Mouse (Mus musculus) embryonic facial prominence, embryonic 15.5 days (tissue): Measurements from ENCODE around the gene Htr1f. TPM values are rescaled to one million over a fixed set of nuclear protein-coding genes. Genes with fewer than 3 reads are reported as not detected.

Experiments
- ATAC-seq: fragments of 200-750 bp; cut with Nextera tagmentation; 2 replicates; pipeline ENCODE4 v1.8.0; 2017; ENCODE audit warnings: low read depth, moderate TSS enrichment; ENCODE audit not compliant: insufficient number of reproducible peaks, low FRiP score, low TSS enrichment
- H3K27ac ChIP-seq: fragments of 300-500 bp; sonication (generic); replicated peaks from 2 replicates; pipeline ENCODE4 v1.5.1; 2015; ENCODE audit warnings: mild to moderate bottlenecking, inconsistent platforms
- H3K27me3 ChIP-seq: fragments of 300-500 bp; sonication (generic); 2 replicates; pipeline ENCODE4 v1.6.1; 2015; ENCODE audit warnings: inconsistent platforms
- H3K36me3 ChIP-seq: fragments of 300-500 bp; sonication (generic); 2 replicates; pipeline ENCODE4 v1.6.1; 2015; ENCODE audit warnings: mild to moderate bottlenecking, inconsistent platforms
- H3K4me1 ChIP-seq: fragments of 300-500 bp; sonication (generic); 2 replicates; pipeline ENCODE4 v1.6.1; 2015; ENCODE audit warnings: inconsistent platforms
- H3K4me2 ChIP-seq: fragments of 300-500 bp; sonication (generic); replicated peaks from 2 replicates; pipeline ENCODE4 v1.6.1; 2015; ENCODE audit warnings: mild to moderate bottlenecking, inconsistent platforms
- H3K4me3 ChIP-seq: fragments of 300-500 bp; sonication (generic); replicated peaks from 2 replicates; pipeline ENCODE4 v1.5.1; 2015; ENCODE audit warnings: mild to moderate bottlenecking, inconsistent platforms
- H3K9ac ChIP-seq: fragments of 300-500 bp; sonication (generic); 2 replicates; pipeline ENCODE4 v1.6.1; 2015; ENCODE audit warnings: inconsistent platforms
- H3K9me3 ChIP-seq: fragments of 300-500 bp; sonication (generic); replicated peaks from 2 replicates; pipeline ENCODE4 v1.6.1; 2016; ENCODE audit warnings: inconsistent platforms
- WGBS: fragments of 180-500 bp; shearing (Covaris S2); methylation state at CpG from one replicate; pipeline ENCODE4 v1.1.7; 2015; 5-methylcytosine and 5-hydroxymethylcytosine counted together
- polyA plus RNA-seq: library from polyadenylated mRNA; unstranded; fragments of >200 nt; fragmentation: Nextera tagmentation; extraction: Ambion mirVana; gene quantifications from 2 replicates; pipeline ENCODE4 v1.2.1, GENCODE M21; 2015

The Htr1f gene
- polyA plus RNA-seq, 1 experiment from 2014 or later: 0.36 TPM

DNA sequence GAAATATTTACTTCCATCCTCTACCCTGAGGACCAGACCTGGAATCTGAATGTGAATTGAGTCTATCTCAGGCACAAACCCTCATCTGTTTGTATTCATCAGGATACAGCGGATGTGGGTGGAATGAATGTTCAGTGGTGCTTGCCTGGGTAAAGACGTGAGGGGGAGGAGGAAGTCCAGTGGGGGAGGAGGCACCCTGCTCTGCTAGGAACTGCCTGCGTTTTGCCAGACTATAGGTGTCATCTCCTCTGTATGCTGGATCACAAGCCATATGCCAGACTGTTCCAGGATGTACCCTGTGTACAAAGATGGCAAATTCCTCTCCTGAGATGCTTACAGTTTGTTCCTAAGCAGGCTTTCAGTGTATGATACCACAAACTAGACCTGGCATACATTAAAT, 83.3 kb downstream of the Htr1f start:
- no peak overlapping the region for H3K27ac ChIP-seq
- no peaks in the 10 kb centered on the region for H3K4me1 ChIP-seq
- no peak overlapping the region for H3K4me2 ChIP-seq
- H3K4me3 ChIP-seq: no peak overlapping the region
- WGBS: 59% methylated on average over 3 of the region's 3 CpGs
- H3K9me3 ChIP-seq: no peaks in the 10 kb centered on the region
- H3K36me3 ChIP-seq: no peaks in the 10 kb centered on the region
- no peak for ATAC-seq
- H3K9ac ChIP-seq: no peak overlapping the region
- H3K27me3 ChIP-seq: no peaks in the 10 kb centered on the region

DNA sequence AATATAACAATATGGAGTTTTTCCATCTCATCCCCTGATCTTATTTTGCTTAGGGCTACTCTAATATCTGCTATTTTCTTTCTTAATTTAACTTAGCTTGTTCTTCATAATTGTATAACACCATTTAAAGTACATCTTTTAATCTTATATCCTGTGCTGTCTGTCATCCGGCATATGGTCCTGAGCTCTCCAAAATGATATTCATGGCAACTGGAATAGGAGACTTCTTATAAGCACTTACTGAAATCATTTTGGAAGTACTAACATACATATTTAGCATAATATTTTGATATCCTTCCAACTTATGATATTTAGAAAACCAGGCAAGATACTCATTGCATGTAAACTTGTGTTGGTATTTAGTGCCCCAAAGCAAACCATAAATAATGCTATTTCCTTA, 86.9 kb downstream of the Htr1f start:
- Histone ChIP-seq H3K27me3 (no peaks in the 10 kb centered on the region), H3K36me3 (no peaks in the 10 kb centered on the region), H3K9me3 (no peaks in the 10 kb centered on the region), H3K4me1 (no peaks in the 10 kb centered on the region), H3K4me3 (no peak overlapping the region), H3K9ac (no peak overlapping the region), H3K4me2 (no peak overlapping the region), H3K27ac (no peak overlapping the region)
- WGBS: 67% methylated on average over 1 of the region's 1 CpGs
- no peak for ATAC-seq

DNA sequence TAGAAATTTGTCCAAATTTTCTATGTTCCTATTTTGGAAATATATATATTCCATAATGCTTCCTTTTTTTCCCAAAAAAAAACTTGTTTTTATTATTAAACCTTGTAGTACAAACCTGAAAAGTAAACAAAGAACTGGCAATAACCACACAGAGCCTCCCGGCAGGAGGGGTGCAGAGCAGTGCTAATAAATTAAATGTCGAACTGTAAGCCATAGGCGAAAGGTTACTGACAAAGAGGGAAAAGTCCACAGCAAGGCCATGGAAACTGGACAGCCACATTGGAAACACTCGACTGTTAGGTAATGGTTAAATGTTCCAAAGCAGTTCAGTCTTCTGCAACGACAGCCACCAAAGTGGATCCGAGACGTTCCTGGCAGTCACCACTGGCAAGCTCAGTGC, 87.5 kb downstream of the Htr1f start:
- no peak overlapping the region for H3K4me2 ChIP-seq
- no peak for ATAC-seq
- 38% methylated on average over 7 of the region's 7 CpGs for whole genome bisulfite sequencing

DNA sequence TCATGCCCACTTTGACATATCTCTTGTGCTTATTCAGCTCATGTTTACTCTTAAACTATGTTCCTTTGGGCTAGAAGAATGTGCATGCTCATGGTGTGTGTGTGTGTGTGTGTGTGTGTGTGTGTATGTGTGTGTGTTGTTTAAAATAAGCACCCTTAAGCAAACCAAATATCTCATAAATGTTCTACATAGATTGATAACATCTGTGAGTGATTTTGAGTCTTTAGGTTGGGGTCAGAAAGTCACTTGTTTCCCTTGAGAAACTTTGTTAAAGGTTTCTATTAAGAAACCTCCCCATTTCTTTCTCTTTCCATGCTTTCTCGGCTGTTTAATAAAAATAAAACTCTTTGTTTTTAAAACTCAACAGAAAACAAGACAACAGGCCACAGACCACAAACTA, 88.1 kb downstream of the Htr1f start:
- WGBS: 23% methylated on average over 1 of the region's 1 CpGs
- Histone ChIP-seq H3K27ac (no peak overlapping the region), H3K9ac (no peak overlapping the region), H3K4me2 (no peak overlapping the region), H3K9me3 (no peaks in the 10 kb centered on the region), H3K4me1 (no peaks in the 10 kb centered on the region), H3K4me3 (no peak overlapping the region), H3K27me3 (no peaks in the 10 kb centered on the region), H3K36me3 (no peaks in the 10 kb centered on the region)
- ATAC-seq: no peak

More for the DNA sequence above, 87.5 kb downstream of the Htr1f start:
- H3K4me3 ChIP-seq: no peak overlapping the region
- no peak overlapping the region for H3K9ac ChIP-seq
- H3K36me3 ChIP-seq: no peaks in the 10 kb centered on the region
- H3K27ac ChIP-seq: no peak overlapping the region
- no peaks in the 10 kb centered on the region for H3K4me1 ChIP-seq
- no peaks in the 10 kb centered on the region for H3K27me3 ChIP-seq
- H3K9me3 ChIP-seq: no peaks in the 10 kb centered on the region

DNA sequence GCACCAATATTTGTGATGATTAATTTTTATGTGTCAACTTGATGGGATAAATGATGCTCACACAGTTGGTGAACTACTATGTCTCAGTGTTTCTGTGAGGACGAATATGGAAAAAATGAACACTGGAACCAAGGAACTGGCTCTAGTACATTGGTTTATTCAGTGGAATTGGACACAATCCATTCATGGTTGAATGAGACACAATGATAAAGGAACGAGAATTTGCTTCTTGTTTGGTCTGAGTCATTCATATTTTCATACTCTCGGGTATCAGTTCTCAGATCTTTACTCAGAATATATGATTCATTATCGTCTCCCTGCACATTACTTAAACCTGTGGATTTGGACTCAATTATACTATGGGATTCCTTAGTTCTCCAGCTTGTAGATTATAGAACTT, 90.4 kb downstream of the Htr1f start:
- H3K4me2 ChIP-seq: no peak overlapping the region
- H3K9me3 ChIP-seq: no peaks in the 10 kb centered on the region
- no peaks in the 10 kb centered on the region for H3K4me1 ChIP-seq
- no peak overlapping the region for H3K4me3 ChIP-seq
- no peak for ATAC-seq
- no peaks in the 10 kb centered on the region for H3K27me3 ChIP-seq
- no peak overlapping the region for H3K9ac ChIP-seq
- no peak overlapping the region for H3K27ac ChIP-seq
- H3K36me3 ChIP-seq: no peaks in the 10 kb centered on the region
- 64% methylated on average over 4 of the region's 4 CpGs for WGBS

DNA sequence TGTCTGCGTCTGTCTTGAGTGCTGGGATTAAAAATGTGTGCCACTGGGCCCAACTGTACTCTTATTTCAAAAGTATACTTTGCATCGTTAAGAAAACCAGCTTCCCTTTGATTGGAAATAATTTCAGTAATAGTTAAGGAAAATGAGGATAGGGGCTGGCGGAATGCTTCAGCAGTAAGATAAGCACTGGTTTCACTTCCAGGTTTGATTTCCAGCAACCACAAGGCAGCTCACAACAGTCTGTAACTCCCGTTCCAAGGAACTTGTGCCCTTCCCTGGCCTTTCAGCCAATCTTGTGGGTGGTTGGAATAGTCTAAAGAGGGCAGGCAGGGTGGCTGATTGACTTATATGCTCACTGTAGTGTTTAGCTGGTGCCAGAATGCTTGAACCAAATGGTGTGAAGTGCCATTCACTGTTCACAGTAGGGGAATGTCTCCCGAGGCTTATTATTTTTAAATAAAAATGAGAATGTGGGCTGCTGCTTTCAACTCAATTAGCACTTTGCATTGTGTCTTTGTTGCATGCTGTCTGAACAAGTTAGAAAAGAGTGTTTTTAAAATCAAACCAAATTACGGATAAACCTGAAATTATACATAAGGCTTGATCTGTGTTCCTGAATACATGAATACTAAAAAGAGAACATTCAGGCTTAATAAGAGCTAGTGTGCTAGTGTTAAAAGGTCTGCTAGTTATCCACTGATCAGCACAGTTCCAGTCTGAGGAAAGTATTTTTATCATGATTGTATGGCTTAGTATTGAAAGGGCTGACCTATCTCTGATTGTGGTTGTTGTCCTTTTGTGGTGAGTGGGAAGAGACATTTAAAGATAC, 103.4 kb downstream of the Htr1f start:
- ATAC-seq: no peak
- H3K4me3 ChIP-seq: no peak overlapping the region
- no peak overlapping the region for H3K9ac ChIP-seq
- no peak overlapping the region for H3K27ac ChIP-seq
- no peaks in the 10 kb centered on the region for H3K36me3 ChIP-seq
- 64% methylated on average over 6 of the region's 6 CpGs for WGBS
- H3K4me2 ChIP-seq: no peak overlapping the region
- no peaks in the 10 kb centered on the region for H3K4me1 ChIP-seq
- H3K27me3 ChIP-seq: no peaks in the 10 kb centered on the region
- H3K9me3 ChIP-seq: no peaks in the 10 kb centered on the region

DNA sequence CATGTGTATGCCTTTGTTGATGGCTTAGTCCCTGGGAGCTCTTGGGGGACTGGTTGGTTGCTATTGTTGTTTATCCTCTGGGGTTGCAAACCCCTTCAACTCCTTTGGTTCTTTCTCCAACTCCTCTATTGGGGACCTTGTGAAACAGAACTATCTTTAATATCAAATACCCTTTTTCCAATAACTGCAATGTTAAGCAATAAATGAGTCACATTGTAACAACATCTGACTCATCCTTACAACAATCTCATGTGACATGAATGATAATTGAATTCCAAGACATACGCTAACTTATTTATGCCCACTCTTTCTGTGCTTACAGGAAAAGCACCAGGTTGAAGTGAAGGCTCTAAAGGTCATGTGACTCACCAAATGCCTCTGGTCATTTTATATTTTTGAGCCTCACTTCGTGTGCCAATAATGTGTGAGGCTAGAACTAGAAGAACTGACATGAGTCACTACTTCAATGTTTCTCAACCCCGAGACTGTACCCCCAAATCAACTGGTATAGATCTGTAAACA, 116.3 kb downstream of the Htr1f start:
- Histone ChIP-seq H3K9ac (no peak overlapping the region), H3K4me3 (no peak overlapping the region), H3K9me3 (no peaks in the 10 kb centered on the region), H3K4me2 (no peak overlapping the region), H3K27me3 (no peaks in the 10 kb centered on the region), H3K36me3 (no peaks in the 10 kb centered on the region), H3K27ac (no peak overlapping the region), H3K4me1 (no peaks in the 10 kb centered on the region)
- no peak for ATAC-seq
- WGBS: 72% methylated on average over 3 of the region's 3 CpGs

DNA sequence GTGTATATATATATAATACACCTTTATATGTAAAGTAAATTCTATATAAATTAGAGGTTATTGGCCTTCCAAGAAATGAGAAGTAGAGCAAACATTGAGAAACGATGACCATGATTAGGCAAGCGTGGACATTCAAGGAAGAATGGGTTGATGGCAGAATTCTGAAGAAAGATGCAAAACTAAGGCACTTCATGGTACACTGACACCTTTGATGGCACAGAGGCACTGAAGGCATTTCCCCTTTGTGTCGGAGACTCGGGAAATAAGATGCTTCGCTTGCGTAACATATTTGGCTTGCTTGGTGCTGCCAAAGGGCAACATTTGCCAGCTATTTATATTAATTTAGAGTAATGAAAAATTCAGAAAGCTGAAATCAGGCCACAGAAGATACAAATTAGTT, 118.1 kb downstream of the Htr1f start:
- Histone ChIP-seq H3K4me1 (no peaks in the 10 kb centered on the region), H3K4me3 (no peak overlapping the region), H3K36me3 (no peaks in the 10 kb centered on the region), H3K9ac (no peak overlapping the region), H3K9me3 (no peaks in the 10 kb centered on the region), H3K27me3 (no peaks in the 10 kb centered on the region), H3K4me2 (no peak overlapping the region), H3K27ac (no peak overlapping the region)
- WGBS: 70% methylated on average over 6 of the region's 6 CpGs
- no peak for ATAC-seq

DNA sequence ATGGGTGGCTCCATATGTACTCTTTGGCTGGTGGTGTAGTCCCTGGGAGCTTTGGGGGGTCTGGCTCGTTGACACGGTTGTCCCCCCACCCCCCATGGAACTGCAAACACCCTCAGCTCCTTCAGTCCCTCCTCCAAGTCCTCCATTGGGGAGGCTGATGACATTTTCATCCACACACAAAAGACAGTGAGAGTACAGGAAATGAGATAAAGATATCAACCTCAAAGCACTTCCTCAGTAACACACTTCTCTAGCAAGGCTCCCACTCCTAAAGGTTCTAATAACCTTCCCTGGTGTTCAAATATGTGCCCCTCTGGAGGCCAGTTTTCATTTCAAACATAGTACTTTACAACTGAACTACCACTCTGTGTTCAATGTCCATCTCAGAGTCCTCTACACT, 118.6 kb downstream of the Htr1f start:
- Histone ChIP-seq H3K36me3 (no peaks in the 10 kb centered on the region), H3K9ac (no peak overlapping the region), H3K27me3 (no peaks in the 10 kb centered on the region), H3K4me2 (no peak overlapping the region), H3K4me3 (no peak overlapping the region), H3K9me3 (no peaks in the 10 kb centered on the region), H3K4me1 (no peaks in the 10 kb centered on the region), H3K27ac (no peak overlapping the region)
- no peak for ATAC-seq
- 84% methylated on average over 2 of the region's 2 CpGs for WGBS

DNA sequence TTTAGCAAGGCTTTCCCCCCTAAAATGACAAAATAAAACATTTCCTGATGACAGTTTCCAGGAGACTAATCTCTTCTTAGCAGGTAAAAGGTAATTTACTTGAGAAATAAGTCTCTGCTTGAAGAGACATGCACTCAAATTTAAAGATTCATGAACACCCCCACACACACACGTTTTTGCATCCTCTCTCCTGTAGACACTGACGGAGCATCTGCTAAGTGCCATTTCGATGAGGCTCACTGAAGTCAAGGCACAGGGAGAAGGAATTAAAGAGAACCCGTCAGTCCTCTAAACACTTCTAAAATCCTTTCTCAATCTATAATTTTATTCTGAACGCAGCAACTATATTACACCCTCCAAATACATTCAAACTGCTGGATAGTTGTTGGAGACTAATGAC, 131.0 kb downstream of the Htr1f start:
- WGBS: 70% methylated on average over 5 of the region's 5 CpGs
- Histone ChIP-seq H3K4me3 (no peak overlapping the region), H3K9me3 (no peaks in the 10 kb centered on the region), H3K4me1 (no peaks in the 10 kb centered on the region), H3K27ac (no peak overlapping the region), H3K9ac (no peak overlapping the region), H3K36me3 (no peaks in the 10 kb centered on the region), H3K4me2 (no peak overlapping the region), H3K27me3 (no peaks in the 10 kb centered on the region)
- ATAC-seq: no peak

DNA sequence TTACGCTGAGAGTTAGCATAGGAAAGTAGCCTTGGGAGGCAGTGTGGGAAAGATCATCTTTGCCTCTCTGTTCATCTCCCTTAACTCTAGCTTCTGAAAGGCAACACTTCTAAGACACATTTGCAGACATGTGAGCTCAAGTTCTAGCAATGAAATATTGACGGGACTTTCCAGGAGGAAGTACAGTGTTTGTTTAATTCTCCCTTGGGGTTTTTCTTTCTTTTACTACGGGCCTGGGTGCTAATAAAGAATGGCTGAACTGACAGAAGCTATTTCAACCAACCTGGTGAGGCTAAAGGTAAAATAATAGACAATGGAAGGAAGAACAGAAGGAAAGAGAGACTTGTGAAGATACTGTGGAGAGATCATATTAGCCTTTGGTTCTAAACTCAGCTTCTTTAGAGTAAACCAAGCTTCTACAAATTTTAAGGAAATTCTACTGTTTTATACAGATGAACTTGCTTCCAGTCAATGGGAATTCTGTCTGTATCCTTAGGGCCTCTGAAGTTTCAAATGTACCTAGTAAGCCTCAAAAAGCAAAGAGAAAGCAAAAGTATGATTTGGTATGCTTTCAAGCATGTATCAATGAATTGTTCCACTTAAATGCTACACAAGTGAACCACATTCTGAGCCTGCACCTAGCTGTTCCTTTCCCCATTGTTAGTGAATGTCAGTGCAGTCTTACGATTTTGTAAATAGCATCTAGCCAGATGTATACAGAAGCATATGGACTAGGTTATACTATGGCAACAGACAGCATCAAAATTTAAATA, 131.9 kb downstream of the Htr1f start:
- 54% methylated on average over 4 of the region's 4 CpGs for WGBS

More for the DNA sequence above, 131.9 kb downstream of the Htr1f start:
- Histone ChIP-seq H3K27ac (no peak overlapping the region), H3K4me2 (no peak overlapping the region), H3K9ac (no peak overlapping the region), H3K4me3 (no peak overlapping the region), H3K27me3 (no peaks in the 10 kb centered on the region), H3K4me1 (no peaks in the 10 kb centered on the region), H3K36me3 (no peaks in the 10 kb centered on the region), H3K9me3 (no peaks in the 10 kb centered on the region)
- ATAC-seq: no peak
